Mouse (Mus musculus) liver, postnatal 0 days (tissue): ENCODE measurements at regions not wholly inside any gene's neighbourhood (a gene's known extent, or its start where the extent isn't known, plus 50 kb on each side); places are given as distances from the start of the nearest gene placed in this dataset.

Experiments used
- CTCF ChIP-seq: sonication (generic); IDR thresholded peaks from 2 replicates; pipeline ENCODE4 v1.5.1; 2016; ENCODE audit warnings: antibody characterized with exemption, low read depth
- EP300 ChIP-seq: IDR thresholded peaks from 2 replicates; pipeline ENCODE4 v1.6.1; 2016; ENCODE audit warnings: antibody characterized with exemption, low read depth, mild to moderate bottlenecking

- TF ChIP-seq EP300 (no peak), CTCF (no peak)
Observed at GRCm38 (mm10) chr17:52268792-52269191, 333.7 kb upstream of the Kcnh8 start.
